Mouse (Mus musculus): ENCODE measurements around the gene Tmem239. TPM values are rescaled to one million over a fixed set of nuclear protein-coding genes. Genes with fewer than 3 reads are reported as not detected.

The Tmem239 gene
- polyA plus RNA-seq, 1 experiment from 2014 or later, result not detected

- DNase-seq (ENCODE audit: low spot score), result no peak
- H3K27me3 ChIP-seq (ENCODE audit: insufficient read depth, low read length), result no peaks in the 10 kb centered on the region
- H3K4me2 ChIP-seq (ENCODE audit: low read length), result no peak overlapping the region
- ATAC-seq (replicated peaks; ENCODE audit: low FRiP score, low read depth), result no peak
- TF ChIP-seq CTCF (IDR thresholded peaks at IDR 0.05; ENCODE audit: low read depth), result no peak
- WGBS, result 64% methylated on average over 6 of the region's 6 CpGs
- H3K27ac ChIP-seq, result no peak overlapping the region
- H3K9ac ChIP-seq (ENCODE audit: low read depth, low read length), result no peak overlapping the region
- no peak overlapping the region for H3K4me3 ChIP-seq (replicated peaks; ENCODE audit: low read depth, low read length)
- peaks cover 13% of the 10 kb centered on the region for H3K4me1 ChIP-seq (replicated peaks; ENCODE audit: insufficient read depth, low read length)
- no peaks in the 10 kb centered on the region for H3K36me3 ChIP-seq (ENCODE audit: insufficient read depth, low read length)
- H3K9me3 ChIP-seq (replicated peaks; ENCODE audit: low read length), result no peaks in the 10 kb centered on the region
These were observed 47.1 kb downstream of the Tmem239 start for GRCm38 (mm10) chr2:130453421-130453820.

GRCm38 (mm10) chr2:130454748-130455370 lies 48.6 kb downstream of the Tmem239 start:
- 82% methylated on average over 6 of the region's 6 CpGs for WGBS
- Histone ChIP-seq H3K4me3 (replicated peaks; ENCODE audit: low read depth, low read length) (no peak overlapping the region), H3K27me3 (ENCODE audit: insufficient read depth, low read length) (no peaks in the 10 kb centered on the region), H3K4me1 (replicated peaks; ENCODE audit: insufficient read depth, low read length) (peaks cover 13% of the 10 kb centered on the region), H3K9ac (ENCODE audit: low read depth, low read length) (no peak overlapping the region), H3K36me3 (ENCODE audit: insufficient read depth, low read length) (no peaks in the 10 kb centered on the region), H3K27ac (no peak overlapping the region), H3K4me2 (ENCODE audit: low read length) (no peak overlapping the region), H3K9me3 (replicated peaks; ENCODE audit: low read length) (no peaks in the 10 kb centered on the region)
- TF ChIP-seq CTCF (IDR thresholded peaks at IDR 0.05; ENCODE audit: low read depth), result no peak
- no peak for ATAC-seq (replicated peaks; ENCODE audit: low FRiP score, low read depth)
- no peak for DNase-seq (ENCODE audit: low spot score)

Other genes with a start within 250 kb of the Tmem239 start
- gene Snrpb, start 227.1 kb upstream of the Tmem239 start, polyA plus RNA-seq (2015; fragmentation: Nextera tagmentation; extraction: Ambion mirVana), result 497 and 532 TPM in 2 replicates
- not detected in 2 replicates for gene Tmc2, start 211.3 kb upstream of the Tmem239 start, polyA plus RNA-seq (2015; fragmentation: Nextera tagmentation; extraction: Ambion mirVana)
- 178 and 194 TPM in 2 replicates for gene Nop56, start 132.0 kb upstream of the Tmem239 start, polyA plus RNA-seq (2015; fragmentation: Nextera tagmentation; extraction: Ambion mirVana)
- gene Idh3b, start 121.9 kb upstream of the Tmem239 start, polyA plus RNA-seq (2015; fragmentation: Nextera tagmentation; extraction: Ambion mirVana), result 245 and 257 TPM in 2 replicates
- gene Ebf4, start 111.3 kb upstream of the Tmem239 start, polyA plus RNA-seq (2015; fragmentation: Nextera tagmentation; extraction: Ambion mirVana), result 2.5 and 3.7 TPM in 2 replicates
- gene Cpxm1, start 8.9 kb upstream of the Tmem239 start, polyA plus RNA-seq (2015; fragmentation: Nextera tagmentation; extraction: Ambion mirVana), result 62.1 and 64.8 TPM in 2 replicates
- not detected in 2 replicates for gene Gm28372, start 1.2 kb upstream of the Tmem239 start, polyA plus RNA-seq (2015; fragmentation: Nextera tagmentation; extraction: Ambion mirVana)
- not detected in 2 replicates for gene 1700020A23Rik, start 1.2 kb upstream of the Tmem239 start, polyA plus RNA-seq (2015; fragmentation: Nextera tagmentation; extraction: Ambion mirVana)
- gene Vps16, start 17.9 kb downstream of the Tmem239 start, polyA plus RNA-seq (2015; fragmentation: Nextera tagmentation; extraction: Ambion mirVana), result 64.6 and 68.6 TPM in 2 replicates
- gene Pced1a, start 18.2 kb downstream of the Tmem239 start, polyA plus RNA-seq (2015; fragmentation: Nextera tagmentation; extraction: Ambion mirVana), result 12.1 and 13.0 TPM in 2 replicates
- 72.9 and 80.3 TPM in 2 replicates for gene Ptpra, start 43.8 kb downstream of the Tmem239 start, polyA plus RNA-seq (2015; fragmentation: Nextera tagmentation; extraction: Ambion mirVana)
- gene Mrps26, start 157.3 kb downstream of the Tmem239 start, polyA plus RNA-seq (2015; fragmentation: Nextera tagmentation; extraction: Ambion mirVana), result 103 and 110 TPM in 2 replicates
- gene Oxt, start 169.7 kb downstream of the Tmem239 start, polyA plus RNA-seq (2015; fragmentation: Nextera tagmentation; extraction: Ambion mirVana), result 0.63 and 0.65 TPM in 2 replicates
- gene Avp, start 176.1 kb downstream of the Tmem239 start, polyA plus RNA-seq (2015; fragmentation: Nextera tagmentation; extraction: Ambion mirVana), result not detected in 2 replicates
- 12.4 and 12.6 TPM in 2 replicates for gene Fastkd5, start 223.5 kb downstream of the Tmem239 start, polyA plus RNA-seq (2015; fragmentation: Nextera tagmentation; extraction: Ambion mirVana)
- gene Ubox5, start 223.6 kb downstream of the Tmem239 start, polyA plus RNA-seq (2015; fragmentation: Nextera tagmentation; extraction: Ambion mirVana), result 7.5 and 9.3 TPM in 2 replicates
- gene Lzts3, start 236.3 kb downstream of the Tmem239 start, polyA plus RNA-seq (2015; fragmentation: Nextera tagmentation; extraction: Ambion mirVana), result 10.7 and 11.2 TPM in 2 replicates

Measured in kidney, postnatal 0 days (tissue).